Mouse (Mus musculus): ENCODE results near the gene Eea1. TPM values are rescaled to one million over a fixed set of nuclear protein-coding genes. Genes with fewer than 3 reads are reported as not detected.

The Eea1 gene
- polyA plus RNA-seq, 1 experiment from 2014 or later: 8.6 TPM

DNA sequence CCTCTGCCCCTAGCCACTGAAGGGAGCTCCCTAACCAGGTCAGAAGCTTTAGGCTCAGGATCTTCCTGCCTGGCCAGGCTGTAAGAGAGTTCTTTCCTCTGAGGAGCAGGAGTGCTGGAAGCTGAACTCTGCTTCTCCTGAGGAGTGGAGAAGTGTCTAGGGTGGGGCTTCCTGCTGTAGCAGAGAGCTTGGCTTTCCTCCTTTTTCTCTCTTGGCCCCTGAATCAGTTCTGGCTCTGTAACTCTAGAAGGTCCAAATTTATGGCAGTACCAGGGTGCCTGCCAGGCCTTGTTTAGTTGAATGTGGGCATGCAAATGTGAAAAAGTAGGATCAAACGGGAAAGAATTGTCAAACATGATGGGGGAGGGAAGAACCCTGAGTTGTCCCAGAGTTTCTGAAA lies 17.1 kb downstream of the Eea1 start:
- Histone ChIP-seq H3K4me1 (no peaks in the 10 kb centered on the region), H3K4me3 (no peak overlapping the region), H3K36me3 (replicated peaks) (no peaks in the 10 kb centered on the region), H3K27ac (no peak overlapping the region), H3K27me3 (ENCODE audit: poor library complexity, severe bottlenecking) (no peaks in the 10 kb centered on the region), H3K9me3 (no peaks in the 10 kb centered on the region)
- WGBS: 76% methylated on average over 1 of the region's 1 CpGs
- DNase-seq (ENCODE audit: extremely low spot score, low spot score): no peak

DNA sequence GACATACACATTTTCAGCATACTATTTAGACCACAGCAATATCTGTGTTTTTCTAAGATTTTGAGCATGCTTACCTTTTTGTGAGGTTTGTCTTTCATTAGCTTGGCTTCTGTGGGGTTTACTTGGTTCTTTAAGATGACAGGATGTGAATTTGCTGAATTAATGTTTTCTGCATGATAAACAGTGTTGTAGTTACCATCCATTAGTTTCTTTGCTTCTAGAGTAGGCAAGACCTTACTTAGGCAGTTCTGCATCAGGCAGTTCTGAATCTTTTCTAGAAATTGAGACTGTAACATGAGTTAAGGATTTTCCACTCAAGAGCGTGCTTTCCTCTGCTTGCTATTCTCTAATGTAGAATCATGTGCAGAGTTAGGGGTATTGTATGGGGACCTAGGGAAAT lies 24.2 kb downstream of the Eea1 start:
- H3K27me3 ChIP-seq (ENCODE audit: poor library complexity, severe bottlenecking): no peaks in the 10 kb centered on the region
- no peaks in the 10 kb centered on the region for H3K4me1 ChIP-seq
- H3K36me3 ChIP-seq (replicated peaks): no peaks in the 10 kb centered on the region
- no peak for DNase-seq (ENCODE audit: extremely low spot score, low spot score)
- no peaks in the 10 kb centered on the region for H3K9me3 ChIP-seq
- no peak overlapping the region for H3K4me3 ChIP-seq
- WGBS: 92% methylated on average over 1 of the region's 1 CpGs
- no peak overlapping the region for H3K27ac ChIP-seq

GRCm38 (mm10) chr10:95969694-95970093 lies 29.2 kb downstream of the Eea1 start:
- Histone ChIP-seq H3K27me3 (ENCODE audit: poor library complexity, severe bottlenecking) (no peaks in the 10 kb centered on the region), H3K36me3 (replicated peaks) (no peaks in the 10 kb centered on the region), H3K4me1 (no peaks in the 10 kb centered on the region), H3K4me3 (no peak overlapping the region), H3K27ac (no peak overlapping the region), H3K9me3 (no peaks in the 10 kb centered on the region)
- WGBS: 86% methylated on average over 1 of the region's 1 CpGs
- DNase-seq (ENCODE audit: extremely low spot score, low spot score): no peak

GRCm38 (mm10) chr10:95970744-95971212 lies 30.3 kb downstream of the Eea1 start:
- no peak overlapping the region for H3K4me3 ChIP-seq
- peaks cover 2% of the 10 kb centered on the region; the same call in 1 of the 2 replicates for H3K36me3 ChIP-seq (replicated peaks)
- H3K27me3 ChIP-seq (ENCODE audit: poor library complexity, severe bottlenecking): no peaks in the 10 kb centered on the region
- 90% methylated on average over 3 of the region's 3 CpGs for WGBS
- no peaks in the 10 kb centered on the region for H3K4me1 ChIP-seq
- DNase-seq (ENCODE audit: extremely low spot score, low spot score): no peak
- H3K27ac ChIP-seq: no peak overlapping the region
- no peaks in the 10 kb centered on the region for H3K9me3 ChIP-seq

DNA sequence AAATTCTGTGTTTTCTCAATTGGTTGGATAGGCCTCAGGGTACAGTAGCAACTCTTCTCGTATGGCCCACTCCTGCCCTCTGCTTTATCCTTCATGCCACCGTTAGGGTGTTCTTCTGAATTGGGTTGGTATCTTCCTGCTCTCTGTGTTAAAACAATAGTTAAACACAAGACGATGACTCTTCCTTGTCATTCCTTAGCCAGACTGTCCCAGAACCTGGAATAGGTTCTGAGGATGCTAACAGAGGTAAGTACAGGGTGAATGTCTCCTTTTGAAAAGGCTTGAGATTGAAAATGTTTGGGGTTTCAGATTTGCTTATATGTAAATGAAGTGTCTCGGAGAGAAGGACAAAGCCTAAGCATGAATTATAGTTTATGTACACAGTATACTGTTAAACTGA lies 30.9 kb downstream of the Eea1 start:
- Histone ChIP-seq H3K4me1 (no peaks in the 10 kb centered on the region), H3K4me3 (no peak overlapping the region), H3K9me3 (no peaks in the 10 kb centered on the region), H3K27ac (no peak overlapping the region), H3K36me3 (replicated peaks) (peaks cover 4% of the 10 kb centered on the region; the same call in 1 of the 2 replicates), H3K27me3 (ENCODE audit: poor library complexity, severe bottlenecking) (no peaks in the 10 kb centered on the region)
- DNase-seq (ENCODE audit: extremely low spot score, low spot score): no peak
- 86% methylated on average over 4 of the region's 4 CpGs for WGBS

DNA sequence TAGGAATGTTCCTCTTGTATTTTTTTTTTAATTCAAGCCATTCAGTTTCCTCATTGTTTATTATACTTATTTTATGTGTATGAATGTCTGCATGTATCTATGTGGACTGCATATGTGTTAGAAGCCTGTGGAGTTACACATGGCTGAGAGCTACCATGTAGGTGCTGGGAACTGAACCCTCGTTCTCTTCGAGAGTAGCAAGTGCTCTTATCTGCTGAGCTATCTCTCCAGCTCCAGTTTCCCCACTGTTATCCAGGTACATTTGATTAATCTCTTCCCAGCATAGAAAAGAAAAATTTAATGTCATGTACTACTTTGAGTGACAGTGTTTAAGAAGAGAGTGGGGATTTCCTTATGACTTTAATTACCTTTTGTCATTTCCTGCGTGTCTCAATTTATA lies 31.5 kb downstream of the Eea1 start:
- no peaks in the 10 kb centered on the region for H3K4me1 ChIP-seq
- WGBS: 90% methylated on average over 3 of the region's 3 CpGs
- no peak overlapping the region for H3K27ac ChIP-seq
- no peaks in the 10 kb centered on the region for H3K27me3 ChIP-seq (ENCODE audit: poor library complexity, severe bottlenecking)
- no peak for DNase-seq (ENCODE audit: extremely low spot score, low spot score)
- H3K36me3 ChIP-seq (replicated peaks): peaks cover 7% of the 10 kb centered on the region; the same call in 1 of the 2 replicates
- H3K4me3 ChIP-seq: no peak overlapping the region
- no peaks in the 10 kb centered on the region for H3K9me3 ChIP-seq

- Histone ChIP-seq H3K27ac (no peak overlapping the region), H3K4me1 (no peaks in the 10 kb centered on the region), H3K27me3 (ENCODE audit: poor library complexity, severe bottlenecking) (no peaks in the 10 kb centered on the region), H3K36me3 (replicated peaks) (peaks cover 8% of the 10 kb centered on the region; the same call in 1 of the 2 replicates), H3K9me3 (no peaks in the 10 kb centered on the region), H3K4me3 (no peak overlapping the region)
- 97% methylated on average over 3 of the region's 3 CpGs for WGBS
- no peak for DNase-seq (ENCODE audit: extremely low spot score, low spot score)
Observed at GRCm38 (mm10) chr10:95974462-95974861, 34.0 kb downstream of the Eea1 start.

- 85% methylated on average over 2 of the region's 2 CpGs for WGBS
Observed at GRCm38 (mm10) chr10:95976798-95977197, 36.3 kb downstream of the Eea1 start.

DNA sequence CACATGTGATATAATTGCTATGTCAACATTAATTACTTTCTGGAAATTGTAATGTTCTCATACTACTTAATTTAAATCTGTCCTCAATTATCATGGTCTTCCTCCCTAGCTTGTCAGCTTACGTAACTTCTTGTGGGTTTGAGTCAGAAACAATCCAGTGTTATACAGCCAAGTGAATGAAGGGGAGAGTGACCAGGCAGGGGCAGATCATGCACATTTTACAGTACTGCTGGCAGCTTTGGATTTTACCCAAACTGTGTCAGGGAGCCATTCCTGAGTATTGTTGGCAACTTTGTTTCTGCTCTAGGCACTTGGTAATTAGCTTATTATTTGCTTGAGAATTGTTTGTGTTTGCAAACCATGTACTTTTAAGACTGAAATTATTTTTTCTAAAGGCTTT lies 49.3 kb downstream of the Eea1 start:
- Histone ChIP-seq H3K4me1 (no peaks in the 10 kb centered on the region), H3K9me3 (no peaks in the 10 kb centered on the region), H3K36me3 (replicated peaks) (no peaks in the 10 kb centered on the region), H3K27ac (no peak overlapping the region), H3K27me3 (ENCODE audit: poor library complexity, severe bottlenecking) (no peaks in the 10 kb centered on the region), H3K4me3 (no peak overlapping the region)
- no peak for DNase-seq (ENCODE audit: extremely low spot score, low spot score)
- WGBS: 95% methylated on average over 1 of the region's 1 CpGs

More at GRCm38 (mm10) chr10:95976798-95977197, 36.3 kb downstream of the Eea1 start:
- no peaks in the 10 kb centered on the region for H3K4me1 ChIP-seq
- DNase-seq (ENCODE audit: extremely low spot score, low spot score): no peak
- peaks cover 8% of the 10 kb centered on the region; the same call in 1 of the 2 replicates for H3K36me3 ChIP-seq (replicated peaks)
- H3K4me3 ChIP-seq: no peak overlapping the region
- H3K27me3 ChIP-seq (ENCODE audit: poor library complexity, severe bottlenecking): no peaks in the 10 kb centered on the region
- no peaks in the 10 kb centered on the region for H3K9me3 ChIP-seq
- H3K27ac ChIP-seq: no peak overlapping the region

DNA sequence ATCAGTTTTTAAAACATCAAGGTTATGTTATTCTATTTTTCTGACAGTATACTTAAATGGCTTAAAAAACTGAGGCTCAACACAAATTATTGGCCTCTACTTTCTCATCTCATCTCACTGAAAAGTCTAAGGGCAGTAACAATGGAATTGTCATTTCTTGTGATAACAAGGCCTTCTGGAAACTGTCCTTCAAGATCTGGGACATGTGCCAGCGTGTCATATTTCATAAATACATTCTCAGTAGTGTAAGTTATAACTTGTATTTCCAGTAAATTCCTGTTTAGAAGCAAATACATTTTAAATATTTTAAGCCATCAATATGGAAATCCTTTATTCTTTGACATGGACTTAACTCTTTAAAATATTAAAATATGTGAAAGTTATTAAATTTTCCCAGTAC lies 50.7 kb downstream of the Eea1 start:
- no peaks in the 10 kb centered on the region for H3K4me1 ChIP-seq
- H3K27ac ChIP-seq: no peak overlapping the region
- no peaks in the 10 kb centered on the region for H3K27me3 ChIP-seq (ENCODE audit: poor library complexity, severe bottlenecking)

DNA sequence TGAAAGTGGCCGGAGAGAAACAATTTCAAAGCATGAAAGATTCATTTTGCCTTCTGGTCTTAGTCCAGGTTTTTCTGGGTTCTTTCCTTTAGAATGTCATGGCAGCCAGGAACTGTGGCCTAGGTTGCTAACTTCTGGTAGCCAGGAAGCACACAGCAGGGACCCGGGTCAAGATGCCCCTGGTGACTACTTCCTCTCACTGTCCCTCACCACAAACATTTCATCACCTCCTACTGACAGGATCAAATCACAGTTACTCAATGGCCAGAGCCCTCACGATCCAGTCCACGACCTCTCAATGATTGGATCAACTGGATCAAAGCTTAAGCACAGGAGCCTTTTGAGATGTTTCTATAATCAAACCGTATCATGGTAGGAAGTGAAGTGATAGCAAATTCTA lies 60.5 kb downstream of the Eea1 start:
- Histone ChIP-seq H3K4me1 (no peaks in the 10 kb centered on the region), H3K4me3 (no peak overlapping the region), H3K27ac (no peak overlapping the region), H3K9me3 (no peaks in the 10 kb centered on the region), H3K36me3 (replicated peaks) (no peaks in the 10 kb centered on the region), H3K27me3 (ENCODE audit: poor library complexity, severe bottlenecking) (no peaks in the 10 kb centered on the region)
- DNase-seq (ENCODE audit: extremely low spot score, low spot score): no peak
- 88% methylated on average over 5 of the region's 5 CpGs for WGBS

More for the DNA sequence above, 50.7 kb downstream of the Eea1 start:
- 83% methylated on average over 1 of the region's 1 CpGs for WGBS
- Histone ChIP-seq H3K9me3 (no peaks in the 10 kb centered on the region), H3K36me3 (replicated peaks) (no peaks in the 10 kb centered on the region), H3K4me3 (no peak overlapping the region)
- DNase-seq (ENCODE audit: extremely low spot score, low spot score): no peak

DNA sequence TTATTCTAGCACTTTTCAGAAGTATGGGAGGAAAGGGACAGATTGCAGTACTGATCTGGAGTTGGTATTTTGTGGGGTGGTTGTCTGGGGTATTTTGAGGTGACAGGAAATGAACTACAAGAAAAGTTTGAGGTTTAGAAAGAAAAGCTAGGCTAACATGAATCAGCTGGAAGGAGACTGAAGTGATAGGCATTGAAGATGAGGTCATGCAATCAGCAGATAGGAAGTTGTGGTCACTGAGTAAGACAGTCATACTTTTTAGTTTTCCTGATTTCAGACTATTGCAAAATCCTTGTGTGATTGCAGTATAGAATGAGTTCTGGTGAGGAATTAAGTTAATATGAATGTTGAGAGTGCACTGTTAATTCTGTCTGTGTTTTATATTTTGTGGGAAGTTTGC lies 75.3 kb downstream of the Eea1 start:
- no peak overlapping the region for H3K27ac ChIP-seq
- H3K9me3 ChIP-seq: no peaks in the 10 kb centered on the region
- H3K36me3 ChIP-seq (replicated peaks): peaks cover 21% of the 10 kb centered on the region
- no peaks in the 10 kb centered on the region for H3K27me3 ChIP-seq (ENCODE audit: poor library complexity, severe bottlenecking)
- no peak for DNase-seq (ENCODE audit: extremely low spot score, low spot score)
- no peak overlapping the region for H3K4me3 ChIP-seq
- no peaks in the 10 kb centered on the region for H3K4me1 ChIP-seq

DNA sequence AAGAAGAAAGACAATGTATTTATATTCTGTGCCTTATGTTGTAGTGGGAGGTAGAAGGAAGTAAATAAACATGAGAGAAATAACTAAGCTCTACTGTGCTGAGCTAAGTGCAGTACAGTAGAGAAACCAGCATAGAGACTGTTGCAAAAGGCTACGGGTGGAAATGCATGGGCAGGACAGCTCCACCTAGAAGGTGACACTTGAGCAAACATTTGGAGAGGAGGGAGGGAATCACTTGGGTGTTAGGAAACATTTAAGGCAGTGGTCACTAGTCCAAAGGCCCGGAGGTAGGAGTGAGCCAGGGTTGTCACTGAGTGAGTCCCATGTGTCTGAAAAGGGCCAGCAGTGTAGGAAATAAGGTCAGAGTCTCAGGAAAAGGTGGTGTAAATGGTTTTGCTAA lies 77.0 kb downstream of the Eea1 start:
- no peak for DNase-seq (ENCODE audit: extremely low spot score, low spot score)
- Histone ChIP-seq H3K4me3 (no peak overlapping the region), H3K27ac (no peak overlapping the region), H3K9me3 (no peaks in the 10 kb centered on the region), H3K4me1 (no peaks in the 10 kb centered on the region), H3K27me3 (ENCODE audit: poor library complexity, severe bottlenecking) (no peaks in the 10 kb centered on the region), H3K36me3 (replicated peaks) (peaks cover 13% of the 10 kb centered on the region)
- 87% methylated on average over 2 of the region's 2 CpGs for WGBS

DNA sequence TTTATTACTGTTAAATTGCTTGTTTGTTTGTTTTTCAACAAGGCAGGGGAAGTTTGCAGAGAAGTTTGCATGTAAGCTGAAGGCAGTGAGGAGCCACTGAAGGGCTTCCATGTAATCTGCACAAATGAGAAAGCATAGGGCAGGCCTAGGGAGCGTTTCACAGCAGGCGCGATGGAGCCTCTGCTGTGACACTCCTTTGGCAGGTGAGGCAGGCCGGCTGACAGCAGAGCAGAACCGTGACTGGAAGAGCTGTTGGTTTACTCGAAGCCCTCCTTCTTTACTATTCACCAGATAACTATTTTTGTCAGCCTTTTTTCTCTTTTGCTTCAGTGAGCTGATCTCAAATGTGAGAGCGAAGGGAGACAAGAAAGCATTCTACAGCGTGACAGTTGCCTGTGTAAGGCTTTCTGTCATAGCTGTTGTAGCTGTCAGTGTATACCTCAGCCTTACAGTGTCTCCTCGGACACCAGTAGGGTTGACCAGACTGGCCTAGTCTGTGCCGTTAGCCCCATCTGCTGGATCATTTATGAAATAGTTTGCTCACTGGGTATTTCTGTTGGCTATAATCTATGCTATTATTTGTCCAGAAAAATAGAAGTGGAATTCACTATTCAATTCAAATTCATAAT lies 93.0 kb downstream of the Eea1 start:
- Histone ChIP-seq H3K36me3 (replicated peaks) (no peaks in the 10 kb centered on the region), H3K9me3 (no peaks in the 10 kb centered on the region), H3K27me3 (ENCODE audit: poor library complexity, severe bottlenecking) (no peaks in the 10 kb centered on the region), H3K4me3 (no peak overlapping the region), H3K27ac (no peak overlapping the region), H3K4me1 (no peaks in the 10 kb centered on the region)
- 55% methylated on average over 10 of the region's 10 CpGs for WGBS
- DNase-seq (ENCODE audit: extremely low spot score, low spot score): no peak

Measured in forebrain, embryonic 10.5 days (tissue).